Mouse (Mus musculus): ENCODE measurements around the gene Fkbp9.

- TF ChIP-seq CTCF (conservative IDR thresholded peaks at IDR 0.05; ENCODE audit: insufficient read depth, insufficient read length, low read depth, low read length) (no peak), POLR2A (IDR thresholded peaks at IDR 0.05; ENCODE audit: low read depth, low read length) (no peak)
Observed at GRCm38 (mm10) chr6:56798152-56798465, 33.8 kb upstream of the Fkbp9 start.

Measured in kidney, adult 2 months (tissue).